Mouse (Mus musculus): ENCODE data around the gene Tmem30a.

- no peak for TF ChIP-seq POLR2A (IDR thresholded peaks at IDR 0.05; ENCODE audit: borderline replicate concordance, extremely low read depth, low read depth, low read length)
- no peak for TF ChIP-seq CTCF (IDR thresholded peaks at IDR 0.05; ENCODE audit: insufficient read depth, low read length)
Measured at GRCm38 (mm10) chr9:79823438-79823837, 30.1 kb upstream of the Tmem30a start.

All from lung, adult 2 months (tissue).